Mouse (Mus musculus): ENCODE data around the gene Zbtb12.

DNA sequence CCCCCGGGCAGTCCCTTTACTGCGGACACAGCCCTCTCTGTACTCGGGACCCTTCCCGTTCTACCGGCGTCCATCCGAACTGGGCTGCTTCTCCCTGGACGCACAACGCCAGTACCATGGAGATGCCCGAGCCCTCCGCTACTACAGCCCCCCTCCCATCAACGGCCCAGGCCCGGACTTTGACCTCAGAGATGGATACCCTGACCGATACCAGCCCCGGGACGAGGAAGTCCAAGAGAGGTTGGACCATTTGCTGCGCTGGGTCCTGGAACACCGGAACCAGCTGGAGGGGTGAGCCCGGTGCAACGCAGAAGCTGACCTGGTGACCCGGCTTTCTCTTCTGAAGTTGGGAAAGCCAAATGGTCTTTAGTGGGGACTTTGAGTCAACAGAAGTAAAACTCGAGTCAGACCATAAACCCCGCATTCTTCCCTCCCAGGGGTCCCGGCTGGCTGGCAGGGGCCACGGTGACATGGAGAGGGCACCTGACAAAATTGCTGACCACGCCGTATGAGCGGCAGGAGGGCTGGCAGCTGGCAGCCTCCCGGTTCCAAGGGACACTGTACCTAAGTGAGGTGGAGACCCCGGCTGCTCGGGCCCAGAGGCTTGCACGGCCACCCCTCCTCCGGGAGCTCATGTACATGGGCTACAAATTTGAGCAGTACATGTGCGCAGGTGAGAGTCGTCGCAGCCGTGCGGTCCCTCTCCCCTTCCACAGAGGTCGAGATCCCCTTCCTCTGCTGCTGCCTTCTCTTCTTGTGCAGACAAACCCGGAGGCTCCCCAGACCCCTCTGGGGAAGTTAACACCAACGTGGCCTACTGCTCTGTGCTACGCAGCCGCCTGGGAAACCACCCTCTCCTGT is 41.6 kb upstream of the Zbtb12 start:
- TF ChIP-seq CTCF (IDR thresholded peaks at IDR 0.05; ENCODE audit: low read depth, low read length) (no peak), POLR2A (IDR thresholded peaks at IDR 0.05; ENCODE audit: borderline replicate concordance, low read depth, low read length) (no peak)

Data from bone marrow macrophage, adult 2 months (primary cell).